Mouse (Mus musculus): ENCODE measurements around the gene Pih1d2.

GRCm38 (mm10) chr9:50604338-50604737 is 12.8 kb upstream of the Pih1d2 start:
- TF ChIP-seq POLR2A (IDR thresholded peaks at IDR 0.05; ENCODE audit: borderline replicate concordance, low read depth, low read length) = no peak
- no peak for TF ChIP-seq CTCF (IDR thresholded peaks at IDR 0.05; ENCODE audit: low read depth, low read length)
